Mouse (Mus musculus): ENCODE data around the gene Rps10.

- TF ChIP-seq POLR2A (IDR thresholded peaks at IDR 0.05; ENCODE audit: borderline replicate concordance, insufficient read depth, low read length) (no peak), CTCF (IDR thresholded peaks at IDR 0.05; ENCODE audit: borderline replicate concordance, insufficient read depth, low read depth, low read length) (no peak)
Measured at GRCm38 (mm10) chr17:27637333-27637732, 864 bp upstream of the Rps10 start.

All from cerebellum, adult 2 months (tissue).